Mouse (Mus musculus): ENCODE measurements around the gene Myl3.

GRCm38 (mm10) chr9:110716775-110717174, 24.9 kb upstream of the Myl3 start:
- TF ChIP-seq POLR2A (IDR thresholded peaks at IDR 0.05; ENCODE audit: low read depth, low read length), result no peak
- peak; percentile 55; the same call in 1 of the 2 replicates for TF ChIP-seq CTCF (IDR thresholded peaks at IDR 0.05; ENCODE audit: extremely low read depth, insufficient read depth, insufficient read length, insufficient replicate concordance)

All from spleen, adult 2 months (tissue).